Mouse (Mus musculus): Measurements from ENCODE around the gene Vmn1r49.

- TF ChIP-seq TAL1 (IDR thresholded peaks at IDR 0.05; ENCODE audit: low read length) (no peak), GATA1 (IDR thresholded peaks at IDR 0.05; ENCODE audit: low read length) (no peak)
Observed at GRCm38 (mm10) chr6:90078406-90078805, at the start of gene Vmn1r49.
